Mouse (Mus musculus): ENCODE results near the gene Trp53i13.

GRCm38 (mm10) chr11:77461856-77462255, 53.9 kb downstream of the Trp53i13 start:
- TF ChIP-seq POLR2A (IDR thresholded peaks at IDR 0.05; ENCODE audit: control insufficient read depth, extremely low read depth, insufficient read depth, low read length, poor library complexity) (no peak), CTCF (IDR thresholded peaks at IDR 0.05; ENCODE audit: borderline replicate concordance, control insufficient read depth, extremely low read depth, insufficient read depth, low read length, poor library complexity) (no peak)

All from thymus, adult 2 months (tissue).